Mouse (Mus musculus): ENCODE results near the gene Arhgap1. TPM values are rescaled to one million over a fixed set of nuclear protein-coding genes. Genes with fewer than 3 reads are reported as not detected.
A peak's percentile ranks its signal among the peaks of the same experiment; 100 is the strongest.

Gene Arhgap1
- polyA plus RNA-seq, 1 experiment from 2014 or later = 142 TPM

DNA sequence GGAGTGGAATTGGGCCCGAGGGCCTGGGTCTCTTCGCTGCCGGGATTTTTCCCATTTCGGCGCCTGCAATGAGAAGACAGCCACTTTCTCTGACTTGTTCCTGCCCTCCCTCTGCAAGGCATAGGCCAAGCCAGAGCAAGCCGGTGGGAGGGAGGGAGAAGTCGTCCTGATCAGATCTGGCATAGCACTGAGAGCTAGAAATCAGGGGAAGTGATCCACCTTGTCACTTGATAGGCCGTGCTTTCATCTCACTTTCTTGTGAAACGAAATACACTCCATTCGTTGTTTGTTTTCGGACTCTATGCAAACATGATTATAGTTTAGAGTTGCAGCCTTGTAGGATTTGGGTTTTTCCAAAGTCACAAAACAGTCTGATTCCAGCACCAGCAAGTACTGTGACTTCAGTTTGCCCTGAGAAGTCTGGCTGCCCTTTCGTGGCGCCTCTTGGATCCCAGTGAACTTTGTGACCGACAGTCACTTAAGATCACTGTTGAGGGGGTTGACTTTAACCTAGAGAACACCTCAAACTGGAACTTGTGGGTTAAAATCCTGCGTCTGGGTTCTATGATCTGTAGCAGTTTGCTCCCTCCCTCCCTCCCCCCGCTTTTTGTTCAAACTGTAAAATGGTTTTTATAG, 818 bp downstream of the Arhgap1 start:
- Histone ChIP-seq H3K27me3 (no peaks in the 10 kb centered on the region), H3K4me1 (peaks cover 31% of the 10 kb centered on the region), H3K36me3 (peaks cover 45% of the 10 kb centered on the region), H3K4me3 (peak overlapping the region; percentile 71), H3K9me3 (no peaks in the 10 kb centered on the region), H3K27ac (peak overlapping the region; percentile 81), H3K9ac (peak overlapping the region; percentile 63), H3K4me2 (peak overlapping the region; percentile 66)
- 5% methylated on average over 16 of the region's 16 CpGs for WGBS
- peak; percentile 35; the same call in 1 of the 2 replicates for ATAC-seq (ENCODE audit: borderline replicate concordance, extremely low read depth, low FRiP score, low TSS enrichment)

DNA sequence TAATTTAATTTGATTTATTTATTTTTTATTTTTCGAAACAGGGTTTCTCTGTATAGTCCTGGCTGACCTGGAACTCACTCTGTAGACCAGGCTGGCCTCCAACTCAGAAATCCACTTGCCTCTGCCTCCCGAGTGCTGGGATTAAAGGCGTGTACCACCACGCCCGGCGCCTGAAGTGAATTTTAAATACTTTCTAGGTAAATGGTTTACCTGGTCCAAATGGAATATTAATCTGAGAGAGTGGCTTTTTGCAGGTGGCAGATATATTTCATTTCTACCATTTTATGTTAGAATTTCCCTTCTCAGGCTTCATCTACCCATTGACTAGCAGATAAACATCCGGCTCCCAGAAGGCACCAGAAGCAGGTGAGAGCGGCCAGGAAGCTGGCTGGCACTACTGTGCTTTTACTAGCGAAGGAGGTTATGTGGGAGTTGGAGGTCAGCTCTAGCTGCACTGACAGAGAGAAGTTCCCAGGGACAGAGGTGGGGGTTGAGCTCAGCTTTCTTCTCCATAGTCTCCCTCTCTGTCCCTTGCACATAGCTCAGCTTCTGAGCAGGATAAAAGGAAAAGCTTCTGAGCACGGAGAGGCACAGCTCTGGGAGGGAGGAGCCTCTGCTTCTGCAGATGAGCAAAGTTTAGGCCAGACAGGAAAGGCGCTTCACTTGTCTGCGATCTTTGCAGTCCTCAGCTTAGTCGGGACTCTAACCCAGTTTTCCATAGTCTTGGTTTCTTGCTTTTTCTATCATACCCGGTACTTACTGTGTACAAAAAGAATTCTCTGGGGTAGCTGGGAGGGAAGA, 2.0 kb downstream of the Arhgap1 start:
- no peak overlapping the region for H3K9ac ChIP-seq
- no peaks in the 10 kb centered on the region for H3K9me3 ChIP-seq
- peak overlapping the region; percentile 66 for H3K4me2 ChIP-seq
- no peaks in the 10 kb centered on the region for H3K27me3 ChIP-seq
- WGBS = 81% methylated on average over 14 of the region's 14 CpGs
- no peak overlapping the region for H3K4me3 ChIP-seq
- ATAC-seq (ENCODE audit: borderline replicate concordance, extremely low read depth, low FRiP score, low TSS enrichment) = no peak
- H3K36me3 ChIP-seq = peaks cover 40% of the 10 kb centered on the region
- H3K4me1 ChIP-seq = peaks cover 42% of the 10 kb centered on the region
- H3K27ac ChIP-seq = no peak overlapping the region

DNA sequence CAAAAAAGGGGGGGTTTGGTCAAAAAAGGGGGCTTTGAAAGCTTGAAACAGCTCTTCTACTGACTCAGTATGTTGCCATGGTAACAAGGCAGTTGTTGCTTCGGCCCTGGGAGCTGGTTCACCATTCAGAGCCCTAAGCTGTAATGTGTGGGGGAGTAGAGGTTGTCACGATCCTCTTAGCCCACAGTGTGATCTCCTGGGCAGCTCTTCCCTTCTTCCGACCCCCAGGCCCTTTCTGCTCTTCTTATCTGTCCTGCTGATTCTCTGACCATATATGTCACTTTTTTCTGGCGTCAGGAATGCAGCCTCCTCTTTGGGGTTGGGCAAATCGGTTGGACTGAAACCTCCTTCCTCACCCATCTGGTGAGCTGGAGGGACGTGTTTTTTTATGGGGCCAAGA, 3.2 kb downstream of the Arhgap1 start:
- 55% methylated on average over 6 of the region's 6 CpGs for WGBS
- Histone ChIP-seq H3K27ac (no peak overlapping the region), H3K4me3 (no peak overlapping the region), H3K27me3 (no peaks in the 10 kb centered on the region), H3K4me1 (peaks cover 42% of the 10 kb centered on the region), H3K36me3 (peaks cover 33% of the 10 kb centered on the region), H3K9ac (no peak overlapping the region), H3K4me2 (no peak overlapping the region), H3K9me3 (no peaks in the 10 kb centered on the region)
- no peak for ATAC-seq (ENCODE audit: borderline replicate concordance, extremely low read depth, low FRiP score, low TSS enrichment)

DNA sequence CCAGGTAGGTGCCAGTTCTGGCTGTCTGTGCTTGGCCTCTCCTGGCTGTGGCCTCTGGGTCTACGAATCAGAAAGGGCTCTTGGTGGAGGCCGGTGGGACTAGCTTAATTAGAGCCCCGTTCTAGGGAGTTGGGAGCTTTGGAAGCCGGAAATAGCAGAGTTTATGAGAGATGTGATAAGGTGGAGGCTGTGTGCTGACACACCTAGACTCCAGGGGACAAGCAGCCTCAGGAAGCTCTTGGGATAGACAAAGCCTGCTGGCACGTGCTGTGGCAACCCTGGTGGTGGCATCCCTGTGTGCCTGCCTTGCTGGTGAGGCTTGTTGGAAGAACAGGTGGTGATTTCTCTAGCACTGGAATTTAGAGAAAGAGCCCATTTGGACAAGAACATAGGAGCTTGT, 5.7 kb downstream of the Arhgap1 start:
- peak overlapping the region; percentile 69 for H3K27ac ChIP-seq
- H3K4me1 ChIP-seq = peaks cover 35% of the 10 kb centered on the region
- ATAC-seq (ENCODE audit: borderline replicate concordance, extremely low read depth, low FRiP score, low TSS enrichment) = no peak
- H3K4me2 ChIP-seq = no peak overlapping the region
- 76% methylated on average over 5 of the region's 5 CpGs for WGBS
- H3K9ac ChIP-seq = no peak overlapping the region
- peaks cover 55% of the 10 kb centered on the region for H3K36me3 ChIP-seq
- H3K9me3 ChIP-seq = no peaks in the 10 kb centered on the region
- H3K4me3 ChIP-seq = no peak overlapping the region
- no peaks in the 10 kb centered on the region for H3K27me3 ChIP-seq

DNA sequence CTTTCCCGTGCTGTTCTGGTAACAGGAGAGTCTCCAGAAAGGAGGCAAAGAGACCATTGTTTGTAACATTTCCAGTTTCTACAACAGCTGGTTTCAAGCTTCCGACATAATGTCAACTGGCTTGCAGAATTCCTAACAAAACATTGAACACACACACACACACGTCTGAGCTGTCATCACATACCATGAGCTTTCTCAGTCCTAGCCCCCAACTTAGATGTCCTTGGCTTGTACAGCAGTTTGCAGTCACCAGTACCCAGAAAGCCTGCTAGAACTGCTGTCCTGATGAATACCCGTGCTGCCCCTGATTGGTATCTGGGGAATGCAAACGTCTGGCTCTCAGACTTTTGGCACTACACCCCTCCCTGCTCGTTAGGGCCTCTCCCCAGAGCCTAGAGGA, 6.2 kb downstream of the Arhgap1 start:
- peak; percentile 65; the same call in 1 of the 2 replicates for ATAC-seq (ENCODE audit: borderline replicate concordance, extremely low read depth, low FRiP score, low TSS enrichment)
- 39% methylated on average over 6 of the region's 6 CpGs for WGBS
- Histone ChIP-seq H3K27me3 (no peaks in the 10 kb centered on the region), H3K27ac (peak overlapping the region; percentile 69), H3K9ac (no peak overlapping the region), H3K4me1 (peaks cover 32% of the 10 kb centered on the region), H3K9me3 (no peaks in the 10 kb centered on the region), H3K4me2 (no peak overlapping the region), H3K36me3 (peaks cover 55% of the 10 kb centered on the region), H3K4me3 (no peak overlapping the region)

DNA sequence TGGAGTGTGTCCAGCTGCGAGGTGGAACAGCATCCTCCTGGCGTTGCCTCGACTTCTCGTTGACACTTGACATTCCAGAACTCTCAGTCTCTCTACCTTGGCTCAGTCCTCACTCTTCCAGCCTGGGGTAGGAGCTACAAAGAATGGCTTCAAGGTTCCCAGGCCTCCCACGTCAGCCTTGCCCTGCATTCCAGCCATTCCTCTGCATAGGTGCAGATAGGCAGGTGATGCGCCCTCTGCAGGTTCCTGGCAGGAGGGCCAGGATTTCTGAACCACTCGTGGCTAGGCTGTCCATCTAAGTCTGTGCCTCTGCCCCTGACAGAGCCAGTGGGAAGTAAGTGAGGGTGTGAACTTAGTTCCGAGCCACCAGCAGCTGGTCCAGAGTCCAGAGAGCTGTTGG, 7.1 kb downstream of the Arhgap1 start:
- 60% methylated on average over 8 of the region's 8 CpGs for WGBS
- peak; percentile 55; the same call in 1 of the 2 replicates for ATAC-seq (ENCODE audit: borderline replicate concordance, extremely low read depth, low FRiP score, low TSS enrichment)
- H3K27me3 ChIP-seq = no peaks in the 10 kb centered on the region
- H3K27ac ChIP-seq = peak overlapping the region; percentile 69
- peaks cover 23% of the 10 kb centered on the region for H3K4me1 ChIP-seq
- H3K36me3 ChIP-seq = peaks cover 63% of the 10 kb centered on the region
- H3K4me2 ChIP-seq = no peak overlapping the region
- H3K9me3 ChIP-seq = no peaks in the 10 kb centered on the region
- H3K9ac ChIP-seq = no peak overlapping the region
- H3K4me3 ChIP-seq = no peak overlapping the region

DNA sequence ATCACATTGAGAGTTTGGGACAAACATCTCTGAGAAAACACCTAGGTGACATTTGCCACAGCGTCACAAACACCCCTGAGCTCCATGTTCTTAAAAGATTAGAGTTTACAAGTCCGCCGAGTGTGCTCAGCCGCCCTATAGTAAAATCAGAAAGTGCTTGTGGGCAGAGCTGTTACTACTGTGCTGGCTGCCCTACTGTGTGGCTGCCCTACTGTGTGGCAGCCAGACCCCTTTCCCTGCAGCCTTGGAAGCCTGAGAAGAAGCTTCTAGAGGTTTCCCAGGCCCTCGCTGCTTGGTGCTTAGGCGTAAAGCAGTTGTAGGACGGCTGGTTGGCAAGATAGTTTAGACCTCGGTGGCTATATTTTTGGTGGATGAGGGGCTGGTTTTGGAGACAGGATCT, 10.0 kb downstream of the Arhgap1 start:
- Histone ChIP-seq H3K27ac (no peak overlapping the region), H3K27me3 (no peaks in the 10 kb centered on the region), H3K4me1 (peaks cover 15% of the 10 kb centered on the region), H3K4me2 (no peak overlapping the region), H3K4me3 (no peak overlapping the region), H3K9ac (no peak overlapping the region), H3K9me3 (no peaks in the 10 kb centered on the region), H3K36me3 (peaks cover 79% of the 10 kb centered on the region)
- ATAC-seq (ENCODE audit: borderline replicate concordance, extremely low read depth, low FRiP score, low TSS enrichment) = no peak
- WGBS = 96% methylated on average over 8 of the region's 8 CpGs

DNA sequence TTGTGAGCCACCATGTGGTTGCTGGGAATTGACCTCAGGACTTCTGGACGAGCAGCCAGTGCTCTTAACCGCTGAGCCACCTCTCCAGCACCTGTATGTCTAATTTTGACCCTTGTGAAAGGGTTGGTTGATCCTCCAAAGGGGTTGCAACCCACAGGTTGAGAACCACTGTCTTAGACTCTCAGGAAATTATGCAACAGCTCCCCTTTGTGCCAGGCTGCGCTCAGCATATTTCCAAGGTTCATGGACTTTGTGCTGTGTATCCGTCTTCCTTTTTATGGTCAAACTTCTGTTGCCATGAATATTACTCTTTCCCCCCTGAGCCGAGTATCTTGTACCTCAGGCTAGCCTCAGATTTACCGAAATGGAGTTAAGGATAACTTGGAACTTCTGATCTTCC, 11.3 kb downstream of the Arhgap1 start:
- no peak overlapping the region for H3K4me2 ChIP-seq
- H3K27ac ChIP-seq = no peak overlapping the region
- no peak overlapping the region for H3K4me3 ChIP-seq
- no peak overlapping the region for H3K9ac ChIP-seq
- no peaks in the 10 kb centered on the region for H3K9me3 ChIP-seq
- H3K36me3 ChIP-seq = peaks cover 69% of the 10 kb centered on the region
- H3K27me3 ChIP-seq = no peaks in the 10 kb centered on the region
- 92% methylated on average over 6 of the region's 6 CpGs for WGBS
- ATAC-seq (ENCODE audit: borderline replicate concordance, extremely low read depth, low FRiP score, low TSS enrichment) = no peak
- peaks cover 7% of the 10 kb centered on the region; the same call in 1 of the 2 replicates for H3K4me1 ChIP-seq

DNA sequence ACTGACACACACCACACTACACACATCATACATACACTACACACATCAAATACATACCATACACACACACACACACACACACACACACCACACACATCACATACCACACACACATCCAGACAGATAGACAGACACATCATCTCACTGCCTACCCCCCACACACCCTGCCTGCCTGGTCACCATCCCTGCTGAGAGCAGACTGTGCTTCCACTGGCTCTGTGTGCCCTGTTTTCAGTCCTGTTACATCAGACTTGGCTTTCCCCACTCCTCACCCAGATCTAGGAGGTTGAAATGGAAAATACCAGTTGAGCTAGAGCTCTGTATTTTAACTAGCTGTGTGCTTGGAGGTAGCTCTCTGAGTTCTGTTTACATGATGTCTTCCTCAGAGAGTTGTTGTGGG, 15.1 kb downstream of the Arhgap1 start:
- ATAC-seq (ENCODE audit: borderline replicate concordance, extremely low read depth, low FRiP score, low TSS enrichment) = no peak
- H3K36me3 ChIP-seq = peaks cover 81% of the 10 kb centered on the region
- H3K27ac ChIP-seq = no peak overlapping the region
- H3K4me1 ChIP-seq = no peaks in the 10 kb centered on the region
- no peak overlapping the region for H3K4me3 ChIP-seq
- H3K9me3 ChIP-seq = no peaks in the 10 kb centered on the region
- H3K9ac ChIP-seq = no peak overlapping the region
- no peaks in the 10 kb centered on the region for H3K27me3 ChIP-seq
- no peak overlapping the region for H3K4me2 ChIP-seq

DNA sequence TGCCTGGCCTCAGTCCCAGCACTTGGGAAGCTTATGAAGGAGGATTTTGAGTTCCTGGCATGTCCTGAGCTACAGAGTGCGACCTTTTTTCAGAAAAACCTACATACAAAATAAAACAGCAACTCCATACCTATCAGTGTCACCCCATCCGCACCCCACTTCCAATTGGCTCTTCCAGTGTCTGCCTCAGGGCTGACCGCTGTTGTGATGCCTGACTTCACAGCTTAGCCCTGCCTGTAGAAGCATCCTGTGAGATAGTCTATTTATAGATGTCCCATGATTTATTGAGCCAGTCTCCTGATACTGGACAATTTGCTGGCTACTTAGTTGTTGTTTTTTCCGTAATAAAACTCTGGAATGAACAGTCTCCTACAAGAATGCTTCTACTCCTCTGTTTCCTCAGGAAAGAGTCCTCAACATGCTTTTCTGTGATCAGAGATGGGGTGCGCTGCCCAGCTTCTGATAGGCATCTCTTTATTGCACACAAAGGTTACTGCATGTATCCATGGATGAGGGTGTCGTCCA, 16.8 kb downstream of the Arhgap1 start:
- H3K4me3 ChIP-seq = no peak overlapping the region
- no peak overlapping the region for H3K4me2 ChIP-seq
- 92% methylated on average over 6 of the region's 6 CpGs for WGBS
- no peak overlapping the region for H3K9ac ChIP-seq
- no peaks in the 10 kb centered on the region for H3K27me3 ChIP-seq
- H3K27ac ChIP-seq = no peak overlapping the region
- no peaks in the 10 kb centered on the region for H3K9me3 ChIP-seq
- H3K4me1 ChIP-seq = no peaks in the 10 kb centered on the region
- ATAC-seq (ENCODE audit: borderline replicate concordance, extremely low read depth, low FRiP score, low TSS enrichment) = no peak
- H3K36me3 ChIP-seq = peaks cover 82% of the 10 kb centered on the region

DNA sequence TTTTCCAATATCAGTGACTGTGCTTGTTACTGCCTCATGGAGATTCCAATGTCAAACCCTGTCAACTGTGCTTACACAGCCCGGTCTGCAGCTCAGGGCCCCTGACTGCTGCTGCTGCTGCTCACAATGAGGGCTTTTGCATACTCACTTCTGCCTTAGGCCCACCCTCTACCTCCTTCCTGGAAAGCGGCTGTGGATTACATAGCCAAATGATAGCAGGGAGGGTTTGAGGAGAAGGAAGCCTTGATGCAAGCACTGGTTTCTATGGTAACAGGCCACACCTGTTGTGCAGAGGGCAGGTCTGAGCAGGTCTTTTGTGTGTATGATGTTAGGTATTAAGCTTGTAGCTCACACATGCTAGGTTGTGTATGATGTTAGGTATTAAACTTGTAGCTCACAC, 18.1 kb downstream of the Arhgap1 start:
- no peak overlapping the region for H3K9ac ChIP-seq
- H3K4me1 ChIP-seq = no peaks in the 10 kb centered on the region
- ATAC-seq (ENCODE audit: borderline replicate concordance, extremely low read depth, low FRiP score, low TSS enrichment) = no peak
- H3K4me2 ChIP-seq = no peak overlapping the region
- no peak overlapping the region for H3K4me3 ChIP-seq
- no peaks in the 10 kb centered on the region for H3K27me3 ChIP-seq
- H3K36me3 ChIP-seq = peaks cover 71% of the 10 kb centered on the region
- 62% methylated on average over 2 of the region's 2 CpGs for WGBS
- no peaks in the 10 kb centered on the region for H3K9me3 ChIP-seq
- H3K27ac ChIP-seq = no peak overlapping the region

DNA sequence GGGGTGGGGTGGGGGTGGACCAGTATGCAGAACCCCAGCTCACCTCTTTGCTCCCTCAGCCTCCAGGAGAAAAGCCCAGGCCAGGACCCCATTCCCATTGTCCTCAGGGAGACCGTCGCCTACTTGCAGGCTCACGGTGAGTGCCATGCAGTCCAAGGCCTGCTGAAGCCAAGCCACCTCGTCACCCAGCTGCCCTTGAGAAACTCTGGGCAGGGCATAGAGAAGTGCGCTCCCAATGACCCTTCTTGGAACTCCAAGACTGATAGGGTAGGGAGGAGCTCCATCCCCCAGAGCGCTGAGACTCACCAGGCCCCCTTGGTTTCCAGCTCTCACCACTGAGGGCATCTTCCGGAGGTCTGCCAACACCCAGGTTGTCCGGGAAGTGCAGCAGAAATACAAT, 19.7 kb downstream of the Arhgap1 start:
- ATAC-seq (ENCODE audit: borderline replicate concordance, extremely low read depth, low FRiP score, low TSS enrichment) = no peak
- Histone ChIP-seq H3K9me3 (no peaks in the 10 kb centered on the region), H3K4me2 (no peak overlapping the region), H3K9ac (no peak overlapping the region), H3K36me3 (peaks cover 65% of the 10 kb centered on the region), H3K27me3 (no peaks in the 10 kb centered on the region), H3K4me1 (no peaks in the 10 kb centered on the region), H3K4me3 (no peak overlapping the region), H3K27ac (no peak overlapping the region)
- 87% methylated on average over 8 of the region's 8 CpGs for WGBS

All from lung, embryonic 15.5 days (tissue).